Mouse (Mus musculus): Measurements from ENCODE around the gene Isca1.

DNA sequence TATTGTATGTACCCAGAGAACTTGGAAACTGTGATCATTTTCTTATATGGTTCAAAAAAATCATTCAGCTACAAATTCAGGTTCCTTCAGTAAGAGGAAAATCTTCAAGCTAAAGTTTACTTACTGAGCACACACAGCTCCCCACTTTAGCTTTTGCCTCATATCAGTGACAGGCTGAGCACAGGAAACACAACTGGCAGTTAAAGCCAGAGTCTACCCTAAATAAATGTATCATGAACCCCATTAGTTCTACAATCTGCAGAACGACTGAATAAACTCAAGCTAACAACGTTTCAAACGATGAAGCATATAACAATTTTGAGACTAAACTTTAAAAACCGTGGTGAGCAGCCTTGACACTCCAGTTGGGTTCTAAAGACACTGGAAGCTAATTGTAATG is 47.7 kb upstream of the Isca1 start:
- TF ChIP-seq GATA1 (IDR thresholded peaks at IDR 0.05; ENCODE audit: borderline replicate concordance, low read length) (no peak), FLI1 (IDR thresholded peaks at IDR 0.05; ENCODE audit: low read length) (no peak)
